Mouse (Mus musculus): ENCODE data around the gene Olfr1151. TPM values are rescaled to one million over a fixed set of nuclear protein-coding genes. Genes with fewer than 3 reads are reported as not detected.

Olfr1151 gene
- total RNA-seq (2023; ENCODE audit: inconsistent age): not detected in 4 replicates

DNA sequence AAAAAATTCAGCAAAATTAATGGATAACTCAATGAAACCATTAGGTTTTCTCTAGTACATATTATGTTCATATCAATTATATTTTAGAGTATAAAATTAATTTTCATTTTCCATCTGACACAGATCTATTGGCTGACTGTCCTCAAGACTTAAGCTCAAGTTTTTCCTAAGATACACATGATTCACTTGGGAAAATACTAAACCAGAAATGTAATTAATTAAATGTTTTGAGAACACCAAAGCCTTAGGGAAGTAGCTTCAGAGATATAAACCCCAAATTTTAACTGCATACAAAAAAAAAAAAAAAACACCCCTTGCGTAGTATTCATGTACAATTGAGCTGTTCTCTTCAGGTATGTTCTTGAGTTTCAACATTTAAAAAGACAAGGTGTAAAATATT, at the start of gene Olfr1151:
Olfr1151 (plus strand) TSS at position 301 of the 400 bp plus-strand sequence.

DNA sequence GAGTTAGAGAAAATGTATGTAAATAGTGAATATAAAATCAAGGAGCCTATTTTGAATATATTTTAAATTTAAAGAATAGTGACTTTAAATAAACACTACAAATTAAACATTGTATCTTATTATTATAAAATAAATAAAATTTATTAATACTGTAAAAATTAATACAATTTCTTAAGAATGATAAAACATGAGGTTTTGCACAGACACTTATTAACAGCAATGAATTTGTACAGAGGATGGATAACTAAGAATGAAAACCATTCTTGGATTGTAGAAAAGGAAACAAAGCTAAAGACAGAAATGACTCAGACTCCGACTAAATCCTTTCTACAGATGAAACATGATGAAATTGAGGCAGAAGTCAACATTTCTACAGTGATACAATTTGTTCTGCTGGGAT, 46.1 kb upstream of the Olfr1151 start, which contains the start of gene Olfr1145:
Olfr1145 (plus strand) TSS at position 301 of the 400 bp plus-strand sequence.

GRCm38 (mm10) chr2:87830233-87830632, 25.4 kb upstream of the Olfr1151 start, which contains the start of gene Olfr1148:
Gene Olfr1148, plus strand, starts transcription at chr2:87830533.

DNA sequence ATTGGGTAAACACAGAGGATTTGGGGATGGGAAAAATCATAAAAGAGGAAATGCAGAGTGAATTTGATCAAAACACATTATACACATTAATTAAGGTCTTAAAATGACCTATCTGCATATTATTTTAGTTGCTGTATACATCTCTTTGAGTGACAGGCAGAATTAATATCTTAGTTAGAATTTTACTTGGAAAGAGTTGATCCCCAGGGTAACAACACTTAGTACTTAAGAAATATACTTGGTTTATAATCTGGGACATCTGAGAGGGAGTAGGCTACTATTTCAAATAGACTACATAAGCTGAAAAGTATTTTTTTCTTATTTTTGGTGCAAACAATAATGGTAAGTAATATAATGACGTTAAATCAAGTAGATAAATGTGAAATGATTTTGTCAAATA, 12.0 kb upstream of the Olfr1151 start, which contains the start of gene Olfr1150-ps1:
Olfr1150-ps1 (plus strand) TSS at position 301 of the 400 bp plus-strand sequence.

DNA sequence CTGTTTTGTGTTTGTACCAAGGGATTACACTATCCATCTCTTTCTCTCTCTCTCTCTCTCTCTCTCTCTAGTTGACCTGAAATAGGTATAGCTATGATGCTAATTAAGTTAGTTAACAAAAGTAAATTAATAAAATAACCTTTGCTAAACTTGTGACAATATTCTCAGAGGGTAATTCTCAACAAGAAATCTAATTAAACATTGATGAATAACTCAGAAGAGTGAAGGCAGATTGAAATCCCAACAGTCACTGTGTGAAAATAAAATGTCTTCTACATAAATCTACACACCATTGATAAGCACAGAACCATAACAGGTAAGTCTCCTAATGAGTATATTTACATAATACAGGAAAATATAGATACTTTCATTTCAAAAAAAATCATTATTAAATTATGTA, 10.5 kb downstream of the Olfr1151 start, which contains the start of gene Olfr1152:
Olfr1152 (plus strand) TSS at position 301 of the 400 bp plus-strand sequence.

DNA sequence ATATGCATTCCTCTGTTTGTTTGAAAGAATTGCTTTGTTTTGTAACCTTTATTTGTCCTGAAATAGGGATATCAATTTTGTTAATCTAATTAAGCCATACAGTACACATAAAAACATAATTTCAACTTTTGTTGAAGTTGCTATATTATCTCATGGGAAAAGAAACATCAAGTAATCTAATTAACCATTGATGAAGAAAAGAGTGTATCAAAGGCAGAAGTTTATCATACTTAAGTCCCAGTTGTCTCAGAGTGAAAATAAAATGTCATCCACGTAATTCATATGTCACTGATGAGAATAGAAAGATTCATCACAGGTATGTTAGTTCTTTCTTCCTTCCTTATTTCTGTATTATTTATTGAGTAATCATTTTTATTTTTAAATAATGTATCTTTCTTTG, 39.0 kb downstream of the Olfr1151 start, which contains the start of gene Olfr1153:
Olfr1153 (plus strand) TSS at position 301 of the 400 bp plus-strand sequence.

GRCm38 (mm10) chr2:87905066-87905465, 49.4 kb downstream of the Olfr1151 start, which contains the start of gene Olfr1154:
Gene Olfr1154, minus strand, starts transcription at chr2:87905166.

Other genes starting within 250 kb of the Olfr1151 start
- not detected in 4 replicates for gene Olfr1130, start 249.7 kb upstream of the Olfr1151 start, total RNA-seq (2023; ENCODE audit: inconsistent age)
- gene Olfr1131, start 228.8 kb upstream of the Olfr1151 start, total RNA-seq (2023; ENCODE audit: inconsistent age): not detected in 4 replicates
- gene Olfr1132, start 218.3 kb upstream of the Olfr1151 start, total RNA-seq (2023; ENCODE audit: inconsistent age): not detected in 4 replicates
- gene Olfr1133, start 208.5 kb upstream of the Olfr1151 start, total RNA-seq (2023; ENCODE audit: inconsistent age): not detected in 4 replicates
- gene Olfr1134, start 197.4 kb upstream of the Olfr1151 start, total RNA-seq (2023; ENCODE audit: inconsistent age): not detected in 4 replicates
- gene Olfr1135, start 182.2 kb upstream of the Olfr1151 start, total RNA-seq (2023; ENCODE audit: inconsistent age): not detected in 4 replicates
- gene Olfr1136, start 161.9 kb upstream of the Olfr1151 start, total RNA-seq (2023; ENCODE audit: inconsistent age): not detected in 4 replicates
- gene Olfr1137, start 142.7 kb upstream of the Olfr1151 start, total RNA-seq (2023; ENCODE audit: inconsistent age): not detected in 4 replicates
- gene Olfr1138, start 115.9 kb upstream of the Olfr1151 start, total RNA-seq (2023; ENCODE audit: inconsistent age): not detected in 4 replicates
- gene Olfr1140, start 112.1 kb upstream of the Olfr1151 start, total RNA-seq (2023; ENCODE audit: inconsistent age): not detected in 4 replicates
- not detected in 4 replicates for gene Olfr1141, start 101.9 kb upstream of the Olfr1151 start, total RNA-seq (2023; ENCODE audit: inconsistent age)
- not detected in 4 replicates for gene Olfr152, start 76.4 kb upstream of the Olfr1151 start, total RNA-seq (2023; ENCODE audit: inconsistent age)
- not detected in 4 replicates for gene Olfr1143, start 55.3 kb upstream of the Olfr1151 start, total RNA-seq (2023; ENCODE audit: inconsistent age)
- not detected in 4 replicates for gene Olfr1145, start 46.0 kb upstream of the Olfr1151 start, total RNA-seq (2023; ENCODE audit: inconsistent age)
- not detected in 4 replicates for gene Olfr1148, start 25.3 kb upstream of the Olfr1151 start, total RNA-seq (2023; ENCODE audit: inconsistent age)
- not detected in 4 replicates for gene Olfr1150-ps1, start 11.9 kb upstream of the Olfr1151 start, total RNA-seq (2023; ENCODE audit: inconsistent age)
- gene Olfr1152, start 10.6 kb downstream of the Olfr1151 start, total RNA-seq (2023; ENCODE audit: inconsistent age): not detected in 4 replicates
- not detected in 4 replicates for gene Olfr1153, start 39.1 kb downstream of the Olfr1151 start, total RNA-seq (2023; ENCODE audit: inconsistent age)
- gene Olfr1154, start 49.3 kb downstream of the Olfr1151 start, total RNA-seq (2023; ENCODE audit: inconsistent age): not detected in 4 replicates
- not detected in 4 replicates for gene Olfr1155, start 89.3 kb downstream of the Olfr1151 start, total RNA-seq (2023; ENCODE audit: inconsistent age)
- not detected in 4 replicates for gene Olfr1156, start 97.2 kb downstream of the Olfr1151 start, total RNA-seq (2023; ENCODE audit: inconsistent age)
- not detected in 4 replicates for gene Olfr1157, start 112.4 kb downstream of the Olfr1151 start, total RNA-seq (2023; ENCODE audit: inconsistent age)
- gene Olfr74, start 118.8 kb downstream of the Olfr1151 start, total RNA-seq (2023; ENCODE audit: inconsistent age): not detected in 4 replicates
- gene Olfr1158, start 134.3 kb downstream of the Olfr1151 start, total RNA-seq (2023; ENCODE audit: inconsistent age): not detected in 4 replicates
- gene Olfr1160, start 152.4 kb downstream of the Olfr1151 start, total RNA-seq (2023; ENCODE audit: inconsistent age): not detected in 4 replicates
- gene Olfr1161, start 166.9 kb downstream of the Olfr1151 start, total RNA-seq (2023; ENCODE audit: inconsistent age): not detected in 4 replicates
- gene Olfr73, start 181.8 kb downstream of the Olfr1151 start, total RNA-seq (2023; ENCODE audit: inconsistent age): not detected in 4 replicates
- not detected in 4 replicates for gene Olfr1162, start 195.3 kb downstream of the Olfr1151 start, total RNA-seq (2023; ENCODE audit: inconsistent age)
- not detected in 4 replicates for gene Olfr1163, start 216.0 kb downstream of the Olfr1151 start, total RNA-seq (2023; ENCODE audit: inconsistent age)
- gene Olfr1164, start 238.1 kb downstream of the Olfr1151 start, total RNA-seq (2023; ENCODE audit: inconsistent age): not detected in 4 replicates

Data from B cell, adult (primary cell).